Mouse (Mus musculus) cerebellum, adult 9-11 months (tissue): Measurements from ENCODE around the gene Slfn5.
A peak's percentile ranks its signal among the peaks of the same experiment; 100 is the strongest.
"Not testable (repeated sequence)": the region's sequence is repeated elsewhere in the genome, so short reads cannot be mapped to it uniquely, and the experiment has no call there.

Experiments used
- DNase-seq: peaks from one replicate; pipeline ENCODE4 v3.0.0; 2022

Slfn5 gene

DNA sequence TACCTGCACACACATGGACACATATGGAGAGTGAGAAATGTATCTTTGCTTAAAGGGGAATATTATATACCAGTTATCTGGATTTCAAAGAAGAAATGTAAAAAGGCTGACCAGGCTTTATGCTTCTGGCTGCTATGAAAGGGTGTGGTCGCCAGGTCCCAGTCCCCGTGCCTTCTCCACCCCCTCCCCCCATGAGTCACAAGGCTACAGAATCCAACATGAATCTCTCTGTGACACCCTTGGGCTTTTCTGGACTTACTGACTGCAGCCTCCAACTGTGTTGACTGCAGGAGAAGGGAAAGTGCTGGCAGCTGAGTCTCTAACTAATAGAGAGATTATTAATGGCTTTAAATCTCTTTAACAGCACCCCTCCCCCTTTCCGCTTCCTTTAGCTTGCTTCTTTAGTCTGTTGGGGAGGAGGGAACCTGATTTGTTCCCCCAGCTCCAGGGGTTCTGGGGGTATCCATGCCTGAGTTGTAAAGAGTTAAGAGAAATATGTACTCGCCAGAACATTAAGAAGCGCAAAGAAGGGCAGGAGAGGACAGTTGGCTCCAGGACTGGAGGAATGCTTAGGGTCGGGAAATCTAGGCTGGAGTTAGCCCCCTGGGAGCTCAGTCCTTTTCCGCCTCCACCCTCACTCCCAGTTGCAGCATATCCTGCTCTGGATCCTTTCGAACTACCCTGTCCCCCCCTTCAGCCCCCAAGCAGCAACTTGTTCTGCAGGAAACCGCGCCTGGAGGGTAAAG lies at the start of gene Slfn5:
TSS of gene Slfn5 (plus strand) at position 614 of the 746 bp plus-strand sequence.
- no peak for DNase-seq

DNA sequence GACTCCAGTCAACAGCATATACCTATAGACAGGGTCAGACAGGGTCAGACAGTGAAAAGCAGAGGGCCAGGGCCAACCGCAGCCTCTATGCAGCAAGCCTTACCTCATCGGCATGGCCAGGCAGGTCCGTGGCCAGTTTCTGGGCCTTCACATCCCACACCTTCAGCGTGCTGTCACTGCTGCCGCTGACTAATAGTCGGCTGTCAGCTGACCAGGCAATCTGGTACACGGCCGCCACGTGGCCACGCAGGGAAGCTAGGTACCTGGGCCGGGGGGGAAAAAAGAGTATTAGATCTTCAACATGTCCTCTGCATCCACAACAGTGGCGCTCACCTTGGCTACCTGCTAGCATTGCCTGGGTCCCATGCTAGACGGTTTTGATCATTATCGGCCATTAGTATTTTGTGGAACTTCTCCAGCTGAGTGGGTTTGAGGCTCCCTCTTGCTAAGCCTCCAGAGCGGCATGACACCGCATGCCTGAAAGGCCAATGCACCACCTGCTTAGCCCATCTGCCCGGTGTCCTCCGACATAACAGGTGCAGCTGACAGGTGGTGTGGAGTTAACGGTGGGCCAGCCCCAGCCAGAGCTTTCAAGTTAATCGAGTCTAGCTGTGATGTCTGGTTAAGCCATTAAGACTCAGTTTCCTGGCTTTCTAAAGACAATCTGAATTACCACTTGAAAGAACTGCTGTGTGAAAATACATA lies 49.4 kb upstream of the Slfn5 start:
- DNase-seq, result peak; percentile 80

DNA sequence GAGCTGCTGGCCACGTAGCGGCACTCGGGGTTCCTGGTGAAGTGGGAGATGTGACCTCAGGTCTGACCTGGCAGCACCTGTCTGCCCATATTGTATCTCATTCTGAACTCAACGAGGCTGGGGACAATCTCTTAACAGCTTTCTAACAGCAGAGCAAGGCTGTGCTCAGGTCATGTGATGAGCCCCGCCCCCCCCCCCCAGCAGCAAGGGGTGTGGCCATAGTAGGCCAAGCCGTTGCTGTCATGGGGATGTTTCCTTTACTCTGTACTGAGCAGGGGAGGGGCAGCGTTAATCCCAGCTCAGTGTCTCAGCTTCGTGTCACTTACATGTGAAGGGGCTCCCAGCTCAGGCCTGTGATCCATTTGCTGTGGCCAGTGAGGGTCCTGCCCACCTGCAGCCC lies 46.2 kb upstream of the Slfn5 start:
- DNase-seq, result no peak

DNA sequence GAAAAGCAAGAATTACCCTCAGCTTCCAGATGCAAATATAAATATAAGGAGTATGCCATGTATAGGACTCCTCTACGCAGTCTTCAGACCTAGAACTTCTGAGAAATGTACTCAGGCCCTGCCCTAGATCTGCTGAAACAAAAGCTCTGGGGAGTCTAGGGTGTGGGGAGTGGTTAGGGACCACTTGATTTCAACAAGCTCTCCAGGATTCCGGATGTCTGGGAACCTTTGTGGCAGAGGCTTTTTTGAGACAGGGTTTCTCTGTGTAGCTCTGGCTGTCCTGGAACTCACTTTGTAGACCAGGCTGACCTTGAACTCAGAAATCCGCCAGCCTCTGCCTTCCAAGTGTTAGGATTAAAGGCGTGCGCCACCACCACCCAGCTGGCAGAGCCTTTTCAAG lies 45.3 kb upstream of the Slfn5 start:
- DNase-seq, result no peak

DNA sequence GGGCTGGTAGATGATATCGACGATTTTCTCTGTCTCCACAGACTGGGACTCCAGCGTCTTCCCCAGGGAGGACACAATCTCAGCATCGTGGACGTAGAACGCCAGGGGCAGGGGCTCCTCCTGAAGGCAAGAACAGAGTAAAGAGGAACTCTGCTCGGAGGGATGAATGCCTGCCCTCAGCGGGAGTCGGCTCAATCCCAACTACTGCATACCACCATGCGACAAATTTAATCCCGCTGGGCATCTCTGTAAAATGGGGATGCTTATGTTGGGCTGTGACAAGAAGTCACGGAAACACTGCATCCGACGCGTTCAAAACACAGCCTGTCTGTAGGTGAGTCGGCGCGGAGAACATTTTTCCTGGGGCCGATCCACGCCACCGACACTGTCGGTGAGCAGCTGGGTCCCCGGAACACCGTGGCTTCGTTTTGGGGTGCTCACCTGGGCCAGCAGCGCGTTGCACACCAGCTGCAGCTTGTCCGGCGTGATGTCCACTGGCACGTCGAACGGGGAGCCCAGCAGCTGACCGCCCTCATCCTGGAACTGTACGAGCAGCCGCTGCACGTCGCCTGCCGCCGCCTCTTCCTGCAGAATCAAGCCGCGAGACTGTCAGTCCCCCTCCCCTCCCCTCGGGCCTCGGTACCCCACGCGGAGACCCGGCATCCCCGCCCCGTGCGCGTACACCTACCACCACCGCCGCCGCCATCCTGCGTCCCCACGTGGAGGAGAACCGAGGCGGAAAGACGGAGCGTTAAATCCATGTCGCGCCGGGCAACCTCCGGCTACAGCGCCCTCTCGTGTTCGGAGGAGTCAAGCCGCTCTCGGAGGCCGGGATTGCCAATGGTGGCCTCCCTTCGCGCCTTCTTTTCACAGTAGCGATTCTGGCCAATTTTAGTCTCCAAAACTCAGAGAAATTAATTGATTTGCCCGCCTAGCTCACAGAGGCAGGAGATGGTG lies 43.2 kb upstream of the Slfn5 start, which contains the start of gene Nle1:
TSS of gene Nle1 (minus strand) at position 761 of the 957 bp plus-strand sequence.
- DNase-seq, result peak; percentile 90

DNA sequence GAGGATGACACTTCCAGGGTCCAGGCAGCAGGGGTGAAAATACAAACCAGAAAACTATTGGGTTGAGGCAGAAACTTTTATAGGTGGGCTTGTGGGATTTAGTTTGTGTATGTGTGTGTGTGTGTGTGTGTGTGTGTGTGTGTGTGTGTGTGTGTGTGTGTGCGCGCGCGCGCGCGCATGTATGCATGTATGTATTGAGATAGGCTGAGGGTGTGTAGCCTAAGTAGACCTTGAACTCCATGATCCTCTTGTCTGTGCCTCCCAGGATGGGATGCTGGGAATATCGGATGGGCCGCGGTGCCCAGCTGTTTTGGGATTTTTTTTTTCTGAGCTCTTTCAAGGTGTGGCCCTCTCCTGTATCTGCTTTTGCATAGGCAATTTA lies 42.5 kb upstream of the Slfn5 start:
- no peak for DNase-seq

DNA sequence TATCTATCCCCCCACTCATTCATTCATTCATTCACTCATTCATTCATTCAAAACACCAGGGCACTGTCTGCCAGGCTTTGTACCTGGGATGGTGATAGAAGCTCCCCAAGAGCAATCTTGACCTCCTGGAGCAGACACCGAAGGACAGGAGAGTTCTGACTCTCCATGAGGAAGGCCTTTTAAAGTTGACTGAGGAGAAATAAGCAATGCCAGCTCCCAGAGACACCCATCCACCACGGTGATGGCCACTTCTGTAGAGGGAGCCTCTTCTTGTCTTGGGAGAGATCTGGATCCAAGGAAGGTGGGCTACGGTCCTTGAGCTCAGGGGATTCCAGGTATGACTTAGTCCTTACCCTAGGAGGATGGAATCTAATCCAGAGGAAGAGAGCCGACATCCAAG lies 40.9 kb upstream of the Slfn5 start, which contains the start of gene Unc45b:
TSS of gene Unc45b (plus strand) at position 301 of the 400 bp plus-strand sequence.
- DNase-seq, result no peak

DNA sequence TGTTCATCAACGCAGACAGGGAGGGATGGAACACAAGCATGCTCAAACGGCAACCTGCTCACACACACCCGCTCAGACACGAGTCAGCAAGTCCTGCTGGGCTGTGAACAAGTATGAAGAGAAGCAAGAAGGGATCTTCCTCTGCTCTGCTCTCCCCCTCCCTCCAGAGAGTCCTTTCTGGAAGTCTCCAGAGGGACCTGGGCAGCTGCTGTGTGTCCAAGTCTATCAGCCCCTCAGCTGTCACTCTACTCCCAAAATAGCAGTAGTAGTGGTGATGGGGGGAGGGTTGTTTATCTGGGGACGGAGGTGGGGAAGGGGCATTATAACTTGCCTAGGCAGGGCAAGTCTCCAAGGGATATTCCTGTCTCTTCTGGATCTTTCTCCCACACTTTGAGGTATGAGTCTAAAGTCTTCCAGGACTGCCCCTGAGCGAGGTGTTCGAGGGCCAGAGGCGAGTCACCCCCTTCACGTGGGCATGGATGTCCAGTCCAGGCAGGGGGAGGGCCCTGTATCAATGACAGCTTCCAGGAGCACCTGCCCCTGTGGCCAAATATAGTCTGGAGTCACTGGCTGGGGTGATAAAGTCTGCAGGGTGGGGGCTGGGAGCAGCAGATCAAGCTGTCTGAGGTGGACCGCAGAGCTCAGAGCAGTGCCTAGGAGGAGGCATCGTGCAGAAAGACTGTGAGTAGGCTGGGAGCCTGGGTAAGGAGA lies 40.3 kb upstream of the Slfn5 start:
- no peak for DNase-seq

DNA sequence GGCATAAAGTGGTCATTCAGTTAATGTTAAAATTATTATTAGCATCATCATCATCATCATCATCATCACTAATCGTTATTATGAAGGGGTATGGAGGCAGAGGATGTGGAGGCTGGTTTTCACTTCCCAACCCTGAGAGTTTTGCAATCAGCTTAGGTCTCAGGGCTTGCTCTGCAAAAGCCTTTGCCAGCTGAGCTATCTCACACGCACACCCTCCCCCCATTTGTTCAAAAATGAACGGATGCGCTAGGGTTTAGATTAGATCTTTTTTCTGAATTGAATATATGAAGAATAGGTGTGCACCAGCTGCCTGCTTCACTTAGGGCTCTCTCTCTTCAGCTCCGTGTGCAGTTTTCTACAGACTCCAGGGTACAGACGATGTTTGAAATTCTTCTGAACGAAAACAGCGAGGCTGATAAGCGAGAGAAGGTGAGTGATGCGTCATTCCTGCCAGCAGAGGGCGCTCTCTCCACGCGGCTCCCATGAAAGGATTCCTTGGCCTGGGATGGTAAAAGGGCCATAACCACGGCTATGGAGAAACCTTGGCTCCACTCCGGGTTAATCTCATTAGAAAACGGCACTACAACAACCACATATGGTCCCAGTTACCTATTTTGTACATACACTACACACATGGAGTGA lies 36.3 kb upstream of the Slfn5 start:
- peak; percentile 54 for DNase-seq

DNA sequence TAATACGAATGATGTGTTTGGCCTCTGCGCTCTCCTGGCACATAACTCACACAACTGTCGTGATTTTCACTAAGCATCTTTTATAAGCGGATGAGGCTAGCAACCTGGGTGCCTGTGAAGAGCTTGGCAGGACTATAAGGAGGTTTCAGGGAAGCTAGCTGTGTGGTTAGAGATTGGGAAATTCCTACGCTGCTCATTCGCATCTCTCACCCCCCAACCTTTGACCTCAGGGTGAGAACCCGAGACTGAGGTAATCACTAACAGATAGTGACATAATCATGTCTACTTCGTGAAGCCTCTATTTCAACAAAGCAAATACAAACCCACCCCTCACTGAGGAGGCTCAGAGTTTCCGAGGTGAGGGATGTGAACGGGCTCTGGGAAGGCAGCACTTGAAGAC lies 30.4 kb upstream of the Slfn5 start:
- DNase-seq, result no peak

DNA sequence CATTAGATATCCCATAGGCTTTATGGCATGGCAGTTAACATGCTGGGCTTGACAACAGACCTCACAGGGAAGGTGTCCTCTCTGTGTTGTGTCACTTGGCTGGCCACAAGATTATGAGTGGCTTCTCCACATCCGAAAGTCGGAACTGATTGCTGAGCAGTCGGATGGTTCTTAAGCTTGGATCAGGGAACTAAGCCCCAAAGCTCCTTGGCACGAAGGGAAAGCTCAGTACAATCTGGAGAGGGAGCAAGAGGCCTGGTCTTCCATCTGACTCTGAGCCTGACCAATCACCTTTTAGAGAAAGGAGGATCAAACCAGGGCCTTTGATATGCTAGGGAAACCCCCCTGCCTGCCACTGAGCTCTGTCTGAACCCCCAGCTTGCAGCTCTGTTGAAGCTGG lies 29.5 kb upstream of the Slfn5 start:
- DNase-seq, result no peak

DNA sequence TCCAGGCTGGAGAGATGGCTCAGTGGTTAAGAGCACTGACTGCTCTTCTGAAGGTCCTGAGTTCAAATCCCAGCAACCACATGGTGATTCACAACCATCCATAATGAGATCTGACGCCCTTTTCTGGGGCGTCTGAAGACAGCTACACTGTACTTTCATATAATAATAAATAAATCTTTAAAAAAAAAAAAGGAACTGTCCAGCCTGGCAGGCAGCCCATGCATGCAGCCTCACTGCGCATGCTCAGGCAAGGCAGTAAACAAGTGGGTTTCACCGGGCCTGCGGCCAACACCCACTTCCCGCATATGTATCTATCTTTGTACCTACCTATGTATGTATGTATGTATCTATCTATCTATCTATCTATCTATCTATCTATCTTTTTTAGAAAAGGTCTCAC lies 27.2 kb upstream of the Slfn5 start:
- DNase-seq, result not testable (repeated sequence)

DNA sequence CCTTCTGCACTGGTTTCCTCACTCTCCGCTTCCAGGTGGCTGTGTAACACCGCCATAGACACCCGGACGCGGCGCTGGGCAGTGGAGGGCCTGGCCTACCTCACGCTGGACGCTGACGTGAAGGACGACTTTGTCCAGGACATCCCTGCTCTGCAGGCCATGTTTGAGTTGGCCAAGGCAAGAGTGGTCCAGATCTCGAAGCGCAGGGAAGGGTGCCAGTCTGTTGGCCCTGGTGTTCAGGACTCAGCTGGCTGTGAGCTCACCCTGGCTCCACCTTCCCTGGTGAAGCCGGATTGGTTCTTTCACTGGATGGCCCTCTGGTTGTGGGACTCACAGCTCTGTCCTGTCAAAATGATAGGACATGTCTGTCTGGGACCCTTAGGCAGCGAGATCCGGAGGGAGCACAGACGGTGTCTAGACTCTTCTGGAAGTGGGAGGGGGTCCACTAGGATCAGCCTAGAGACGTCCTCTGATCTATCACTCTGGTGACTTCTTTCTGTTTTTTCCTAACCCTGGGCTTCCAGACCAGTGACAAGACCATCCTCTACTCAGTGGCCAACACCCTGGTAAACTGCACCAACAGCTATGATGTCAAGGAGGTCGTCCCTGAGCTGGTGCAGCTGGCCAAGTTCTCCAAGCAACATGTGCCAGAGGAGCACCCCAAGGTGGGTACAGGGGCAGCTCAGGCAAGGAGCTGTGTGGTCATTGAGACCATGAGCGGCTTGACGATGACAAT lies 22.1 kb upstream of the Slfn5 start:
- DNase-seq, result no peak

DNA sequence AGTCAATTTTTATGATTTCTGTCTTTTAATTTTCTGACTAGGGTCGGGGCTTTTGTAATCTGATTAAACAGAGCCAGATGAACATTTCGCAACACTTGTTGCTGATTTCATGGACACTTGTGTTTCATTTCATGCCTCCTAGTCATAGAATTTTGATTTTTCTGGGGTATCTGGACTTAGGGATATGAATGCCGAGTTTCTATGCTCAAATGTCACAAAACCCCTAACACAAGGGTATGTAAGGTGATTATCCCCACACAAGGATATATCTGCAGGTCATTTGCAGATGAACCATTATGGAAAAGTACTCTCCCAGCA lies 21.6 kb upstream of the Slfn5 start:
- no peak for DNase-seq

DNA sequence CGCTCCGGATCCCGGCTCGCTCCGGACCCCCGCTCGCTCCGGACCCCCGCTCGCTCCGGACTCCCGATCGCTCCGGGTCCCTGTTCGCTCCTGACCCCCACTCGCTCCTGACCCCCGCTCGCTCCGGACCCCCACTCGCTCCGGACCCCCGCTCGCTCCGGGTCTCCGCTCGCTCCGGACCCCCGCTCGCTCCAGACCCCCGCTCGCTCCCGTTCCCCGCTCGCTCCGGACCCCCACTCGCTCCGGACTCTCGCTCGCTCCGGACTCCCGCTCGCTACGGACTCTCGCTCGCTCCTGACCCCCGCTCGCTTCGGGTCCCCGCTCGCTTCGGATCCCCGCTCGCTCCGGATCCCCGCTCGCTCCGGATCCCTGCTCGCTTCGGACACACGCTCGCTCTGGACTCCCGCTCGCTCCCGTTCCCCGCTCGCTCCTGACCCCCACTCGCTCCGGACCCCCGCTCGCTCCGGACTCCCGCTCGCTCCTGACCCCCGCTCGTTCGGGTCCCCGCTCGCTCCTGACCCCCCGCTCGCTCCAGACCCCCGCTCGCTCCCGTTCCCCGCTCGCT lies 20.7 kb upstream of the Slfn5 start:
- DNase-seq, result not testable (repeated sequence)

DNA sequence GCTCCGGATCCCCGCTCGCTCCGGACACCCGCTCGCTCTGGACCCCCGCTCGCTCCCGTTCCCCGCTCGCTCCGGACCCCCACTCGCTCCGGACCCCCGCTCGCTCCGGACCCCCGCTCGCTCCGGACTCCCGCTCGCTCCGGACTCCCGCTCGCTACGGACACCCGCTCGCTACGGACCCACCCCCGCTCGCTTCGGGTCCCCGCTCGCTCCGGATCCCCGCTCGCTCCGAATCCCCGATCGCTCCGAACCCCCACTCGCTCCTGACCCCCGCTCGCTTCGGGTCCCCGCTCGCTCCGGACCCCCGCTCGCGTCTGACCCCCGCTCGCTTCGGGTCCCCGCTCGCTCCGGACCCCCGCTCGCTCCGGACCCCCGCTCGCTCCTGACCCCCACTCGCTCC lies 20.0 kb upstream of the Slfn5 start:
- DNase-seq, result not testable (repeated sequence)

DNA sequence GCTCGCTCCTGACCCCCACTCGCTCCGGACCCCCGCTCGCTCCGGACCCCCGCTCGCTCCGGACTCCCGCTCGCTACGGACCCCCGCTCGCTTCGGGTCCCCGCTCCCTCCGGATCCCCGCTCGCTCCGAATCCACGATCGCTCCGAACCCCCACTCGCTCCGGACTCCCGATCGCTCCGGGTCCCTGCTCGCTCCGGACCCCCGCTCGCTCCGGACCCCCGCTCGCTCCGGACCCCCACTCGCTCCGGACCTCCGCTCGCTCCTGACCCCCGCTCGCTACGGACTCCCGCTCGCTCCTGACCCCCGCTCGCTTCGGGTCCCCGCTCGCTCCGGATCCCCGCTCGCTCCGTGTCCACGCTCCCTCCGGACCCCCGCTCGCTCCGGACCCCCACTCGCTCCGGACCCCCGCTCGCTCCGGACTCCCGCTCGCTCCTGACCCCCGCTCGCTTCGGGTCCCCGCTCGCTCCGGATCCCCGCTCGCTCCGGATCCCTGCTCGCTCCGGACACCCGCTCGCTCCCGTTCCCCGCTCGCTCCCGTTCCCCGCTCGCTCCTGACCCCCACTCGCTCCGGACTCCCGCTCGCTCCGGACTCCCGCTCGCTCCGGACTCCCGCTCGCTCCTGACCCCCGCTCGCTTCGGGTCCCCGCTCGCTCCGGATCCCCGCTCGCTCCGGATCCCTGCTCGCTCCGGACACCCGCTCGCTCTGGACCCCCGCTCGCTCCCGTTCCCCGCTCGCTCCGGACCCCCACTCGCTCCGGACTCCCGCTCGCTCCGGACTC lies 19.3 kb upstream of the Slfn5 start:
- not testable (repeated sequence) for DNase-seq

DNA sequence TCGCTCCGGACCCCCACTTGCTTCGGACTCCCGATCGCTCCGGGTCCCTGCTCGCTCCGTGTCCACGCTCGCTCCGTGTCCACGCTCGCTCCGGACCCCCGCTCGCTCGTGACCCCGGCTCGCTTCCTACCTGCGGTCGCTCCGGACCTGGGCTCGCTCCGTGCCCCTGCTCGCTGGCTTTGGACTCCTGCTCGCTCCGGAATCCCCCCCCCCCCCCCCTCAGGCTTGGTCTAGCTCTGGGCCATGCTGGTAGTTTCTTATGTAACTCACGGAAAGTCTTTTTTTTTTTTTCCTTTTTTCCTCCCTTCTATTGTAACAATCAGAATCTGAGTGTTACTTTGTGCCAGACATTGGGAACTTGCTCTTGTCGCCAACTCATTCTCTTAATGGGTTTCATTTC lies 18.0 kb upstream of the Slfn5 start:
- no peak for DNase-seq

DNA sequence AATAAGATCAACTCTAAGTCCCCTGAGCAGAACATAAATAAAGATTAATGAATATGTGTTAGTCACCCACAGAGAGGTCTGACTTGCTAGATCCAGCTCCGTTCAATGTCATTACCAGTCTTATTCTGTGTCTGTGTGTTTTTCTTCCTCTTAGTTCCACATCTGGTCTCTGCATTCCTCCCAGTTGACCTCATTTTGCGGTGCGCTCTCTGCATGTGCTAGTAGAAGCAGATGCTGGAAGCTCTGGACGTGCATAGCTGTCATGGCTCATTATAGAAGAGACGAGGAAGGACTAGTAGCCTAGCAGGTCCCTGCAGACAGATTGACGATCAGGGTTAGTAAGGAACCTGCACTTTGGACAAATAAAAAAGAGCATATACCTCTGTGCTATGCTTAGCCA lies 7.8 kb upstream of the Slfn5 start:
- no peak for DNase-seq

DNA sequence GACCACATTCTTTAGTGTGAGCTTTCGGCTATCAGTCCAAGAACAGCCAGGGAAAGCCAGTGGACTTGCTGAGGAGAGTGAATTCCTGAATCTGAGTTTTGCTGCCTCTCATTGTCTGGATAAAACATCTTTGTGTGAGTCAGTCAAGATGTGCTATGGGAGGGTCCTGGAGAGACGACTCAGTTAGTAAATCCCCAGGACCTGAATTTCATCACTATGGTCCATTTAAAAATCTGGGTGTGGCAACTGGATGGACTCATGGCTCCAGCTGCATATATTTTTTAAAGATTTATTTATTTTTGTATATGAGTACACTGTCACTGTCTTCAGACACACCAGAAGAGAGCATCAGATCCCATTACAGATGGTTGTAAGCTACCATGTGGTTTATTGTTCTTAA lies 5.5 kb upstream of the Slfn5 start:
- no peak for DNase-seq
